Mouse (Mus musculus): ENCODE measurements around the gene Slc16a14.
A peak's percentile ranks its signal among the peaks of the same experiment; 100 is the strongest.

Slc16a14 gene

GRCm38 (mm10) chr1:84910177-84910804, 24.6 kb downstream of the Slc16a14 start:
- DNase-seq (ENCODE audit: low spot score) = peak; percentile 36

- DNase-seq (ENCODE audit: low spot score) = no peak
Measured at GRCm38 (mm10) chr1:84904467-84904866, 30.5 kb downstream of the Slc16a14 start.

GRCm38 (mm10) chr1:84899156-84899555, 35.8 kb downstream of the Slc16a14 start:
- DNase-seq (ENCODE audit: low spot score) = no peak

- no peak for DNase-seq (ENCODE audit: low spot score)
Measured at GRCm38 (mm10) chr1:84897364-84897763, 37.6 kb downstream of the Slc16a14 start.

GRCm38 (mm10) chr1:84891746-84892145, 43.2 kb downstream of the Slc16a14 start:
- DNase-seq (ENCODE audit: low spot score) = no peak

GRCm38 (mm10) chr1:84890503-84890902, 44.4 kb downstream of the Slc16a14 start:
- no peak for DNase-seq (ENCODE audit: low spot score)

GRCm38 (mm10) chr1:84890005-84890393, 44.9 kb downstream of the Slc16a14 start:
- DNase-seq (ENCODE audit: low spot score) = peak; percentile 28

- no peak for DNase-seq (ENCODE audit: low spot score)
Measured at GRCm38 (mm10) chr1:84889330-84890004, 45.5 kb downstream of the Slc16a14 start.

GRCm38 (mm10) chr1:84885921-84886320, 49.0 kb downstream of the Slc16a14 start:
- DNase-seq (ENCODE audit: low spot score) = no peak

GRCm38 (mm10) chr1:84885174-84885573, 49.8 kb downstream of the Slc16a14 start:
- DNase-seq (ENCODE audit: low spot score) = no peak

GRCm38 (mm10) chr1:84883889-84884288, 51.0 kb downstream of the Slc16a14 start:
- no peak for DNase-seq (ENCODE audit: low spot score)

- DNase-seq (ENCODE audit: low spot score) = no peak
Measured at GRCm38 (mm10) chr1:84882937-84883336, 52.0 kb downstream of the Slc16a14 start.

- DNase-seq (ENCODE audit: low spot score) = peak; percentile 45
Measured at GRCm38 (mm10) chr1:84882066-84882532, 52.8 kb downstream of the Slc16a14 start.

- no peak for DNase-seq (ENCODE audit: low spot score)
Measured at GRCm38 (mm10) chr1:84881248-84882065, 53.5 kb downstream of the Slc16a14 start.

GRCm38 (mm10) chr1:84879571-84880120, 55.3 kb downstream of the Slc16a14 start:
- DNase-seq (ENCODE audit: low spot score) = no peak

GRCm38 (mm10) chr1:84877590-84877989, 57.3 kb downstream of the Slc16a14 start:
- no peak for DNase-seq (ENCODE audit: low spot score)

- no peak for DNase-seq (ENCODE audit: low spot score)
Measured at GRCm38 (mm10) chr1:84872939-84873338, 62.0 kb downstream of the Slc16a14 start.

GRCm38 (mm10) chr1:84872105-84872504, 62.8 kb downstream of the Slc16a14 start:
- no peak for DNase-seq (ENCODE audit: low spot score)

GRCm38 (mm10) chr1:84871131-84871530, 63.8 kb downstream of the Slc16a14 start:
- DNase-seq (ENCODE audit: low spot score) = no peak

GRCm38 (mm10) chr1:84869498-84869897, 65.4 kb downstream of the Slc16a14 start:
- DNase-seq (ENCODE audit: low spot score) = peak; percentile 11

- no peak for DNase-seq (ENCODE audit: low spot score)
Measured at GRCm38 (mm10) chr1:84868841-84869240, 66.1 kb downstream of the Slc16a14 start.

GRCm38 (mm10) chr1:84868311-84868710, 66.6 kb downstream of the Slc16a14 start:
- no peak for DNase-seq (ENCODE audit: low spot score)

Data from embryo, embryonic 10 days (tissue).